Mouse (Mus musculus): ENCODE data around the gene Zfp536. TPM values are rescaled to one million over a fixed set of nuclear protein-coding genes. Genes with fewer than 3 reads are reported as not detected.

Gene Zfp536
- polyA plus RNA-seq, 1 experiment from 2014 or later, result 3.3 TPM

GRCm38 (mm10) chr7:37580554-37580953 is 192.9 kb downstream of the Zfp536 start:
- ATAC-seq, result no peak
- no peak for TF ChIP-seq CTCF (IDR thresholded peaks at IDR 0.05; ENCODE audit: low read depth)
- Histone ChIP-seq H3K27me3 (replicated peaks; ENCODE audit: control insufficient read depth, insufficient read depth, low read length) (no peaks in the 10 kb centered on the region), H3K4me1 (replicated peaks; ENCODE audit: control insufficient read depth, insufficient read depth, low read length) (no peaks in the 10 kb centered on the region), H3K36me3 (ENCODE audit: control insufficient read depth, insufficient read depth) (no peaks in the 10 kb centered on the region), H3K9ac (ENCODE audit: low read depth, low read length) (no peak overlapping the region), H3K9me3 (ENCODE audit: control insufficient read depth) (no peaks in the 10 kb centered on the region), H3K27ac (ENCODE audit: low read depth, low read length) (no peak overlapping the region), H3K4me3 (ENCODE audit: low read depth, low read length) (no peak overlapping the region), H3K4me2 (replicated peaks; ENCODE audit: low read depth) (no peak overlapping the region)
- WGBS, result 42% methylated on average over 5 of the region's 5 CpGs

GRCm38 (mm10) chr7:37572021-37572420 is 201.4 kb downstream of the Zfp536 start:
- Histone ChIP-seq H3K27ac (ENCODE audit: low read depth, low read length) (no peak overlapping the region), H3K36me3 (ENCODE audit: control insufficient read depth, insufficient read depth) (no peaks in the 10 kb centered on the region), H3K27me3 (replicated peaks; ENCODE audit: control insufficient read depth, insufficient read depth, low read length) (no peaks in the 10 kb centered on the region), H3K9me3 (ENCODE audit: control insufficient read depth) (no peaks in the 10 kb centered on the region), H3K4me1 (replicated peaks; ENCODE audit: control insufficient read depth, insufficient read depth, low read length) (no peaks in the 10 kb centered on the region), H3K9ac (ENCODE audit: low read depth, low read length) (no peak overlapping the region), H3K4me2 (replicated peaks; ENCODE audit: low read depth) (no peak overlapping the region), H3K4me3 (ENCODE audit: low read depth, low read length) (no peak overlapping the region)
- no peak for ATAC-seq
- 86% methylated on average over 7 of the region's 7 CpGs for WGBS
- no peak for TF ChIP-seq CTCF (IDR thresholded peaks at IDR 0.05; ENCODE audit: low read depth)

DNA sequence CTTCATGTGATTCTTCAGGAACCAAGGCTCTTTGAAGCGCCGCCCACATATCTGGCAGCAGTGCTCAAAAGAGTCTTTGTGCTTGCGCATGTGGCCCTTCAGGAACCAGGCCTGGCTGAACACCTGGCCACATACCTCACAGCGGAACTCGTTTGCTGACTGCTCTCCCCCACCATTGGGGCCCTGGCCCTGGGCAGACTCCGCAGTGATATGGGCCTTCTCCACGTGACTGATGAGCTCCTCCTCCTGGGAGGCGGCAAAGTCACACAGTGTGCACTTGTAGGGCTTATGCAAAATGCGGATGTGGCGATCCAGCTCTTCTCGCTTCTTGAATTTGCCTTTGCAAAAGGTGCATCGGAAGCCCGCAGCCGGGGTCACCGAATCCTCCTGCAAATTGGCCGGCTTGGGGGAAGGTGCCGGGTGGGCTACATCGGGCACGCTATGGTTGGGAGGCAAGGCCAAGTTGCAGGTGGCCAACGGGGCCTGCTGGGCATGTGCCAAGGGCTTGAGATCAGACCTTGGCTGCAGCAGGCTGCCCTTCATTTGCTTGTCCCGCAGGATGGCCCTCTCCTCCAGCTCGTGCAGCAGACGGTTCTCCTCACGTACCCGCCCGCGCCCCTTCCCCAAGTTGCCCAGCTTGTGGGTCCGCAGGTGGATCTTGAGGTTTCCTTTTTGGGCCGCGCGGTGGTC is 204.5 kb downstream of the Zfp536 start:
- H3K4me1 ChIP-seq (replicated peaks; ENCODE audit: control insufficient read depth, insufficient read depth, low read length), result no peaks in the 10 kb centered on the region
- ATAC-seq, result no peak
- no peaks in the 10 kb centered on the region for H3K9me3 ChIP-seq (ENCODE audit: control insufficient read depth)
- no peaks in the 10 kb centered on the region for H3K36me3 ChIP-seq (ENCODE audit: control insufficient read depth, insufficient read depth)
- no peak overlapping the region for H3K27ac ChIP-seq (ENCODE audit: low read depth, low read length)
- WGBS, result 75% methylated on average over 31 of the region's 31 CpGs
- H3K4me3 ChIP-seq (ENCODE audit: low read depth, low read length), result no peak overlapping the region
- no peak overlapping the region for H3K9ac ChIP-seq (ENCODE audit: low read depth, low read length)
- no peak for TF ChIP-seq CTCF (IDR thresholded peaks at IDR 0.05; ENCODE audit: low read depth)
- H3K4me2 ChIP-seq (replicated peaks; ENCODE audit: low read depth), result no peak overlapping the region
- no peaks in the 10 kb centered on the region for H3K27me3 ChIP-seq (replicated peaks; ENCODE audit: control insufficient read depth, insufficient read depth, low read length)

DNA sequence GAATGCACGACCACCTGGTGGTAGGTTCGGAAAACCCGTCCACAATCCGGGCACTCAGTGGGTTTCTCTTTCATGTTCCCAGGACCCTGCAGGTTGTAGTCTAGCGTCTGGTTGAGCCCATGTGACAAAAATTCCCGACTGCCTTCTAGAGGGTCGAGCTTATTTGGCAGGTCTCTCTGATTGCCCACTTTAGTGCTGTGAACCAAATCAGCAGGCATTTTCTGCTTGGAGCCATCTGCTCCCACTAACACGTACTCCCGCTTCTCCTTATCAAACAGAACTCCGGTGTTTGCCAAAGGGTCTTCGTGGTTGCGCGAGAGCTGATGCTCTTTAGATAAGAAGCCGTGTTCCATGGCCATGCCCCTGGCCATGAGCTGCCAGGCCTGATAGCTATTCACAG is 205.4 kb downstream of the Zfp536 start:
- TF ChIP-seq CTCF (IDR thresholded peaks at IDR 0.05; ENCODE audit: low read depth), result no peak
- WGBS, result 74% methylated on average over 14 of the region's 14 CpGs
- Histone ChIP-seq H3K36me3 (ENCODE audit: control insufficient read depth, insufficient read depth) (no peaks in the 10 kb centered on the region), H3K9me3 (ENCODE audit: control insufficient read depth) (no peaks in the 10 kb centered on the region), H3K4me2 (replicated peaks; ENCODE audit: low read depth) (no peak overlapping the region), H3K27ac (ENCODE audit: low read depth, low read length) (no peak overlapping the region), H3K4me3 (ENCODE audit: low read depth, low read length) (no peak overlapping the region), H3K27me3 (replicated peaks; ENCODE audit: control insufficient read depth, insufficient read depth, low read length) (no peaks in the 10 kb centered on the region), H3K4me1 (replicated peaks; ENCODE audit: control insufficient read depth, insufficient read depth, low read length) (no peaks in the 10 kb centered on the region), H3K9ac (ENCODE audit: low read depth, low read length) (no peak overlapping the region)
- ATAC-seq, result no peak

GRCm38 (mm10) chr7:37566019-37566418 is 207.4 kb downstream of the Zfp536 start:
- no peak overlapping the region for H3K4me3 ChIP-seq (ENCODE audit: low read depth, low read length)
- no peak overlapping the region for H3K27ac ChIP-seq (ENCODE audit: low read depth, low read length)
- 15% methylated on average over 9 of the region's 9 CpGs for WGBS
- ATAC-seq, result no peak
- H3K9ac ChIP-seq (ENCODE audit: low read depth, low read length), result no peak overlapping the region
- H3K4me1 ChIP-seq (replicated peaks; ENCODE audit: control insufficient read depth, insufficient read depth, low read length), result no peaks in the 10 kb centered on the region
- no peaks in the 10 kb centered on the region for H3K9me3 ChIP-seq (ENCODE audit: control insufficient read depth)
- H3K4me2 ChIP-seq (replicated peaks; ENCODE audit: low read depth), result no peak overlapping the region
- H3K36me3 ChIP-seq (ENCODE audit: control insufficient read depth, insufficient read depth), result no peaks in the 10 kb centered on the region
- H3K27me3 ChIP-seq (replicated peaks; ENCODE audit: control insufficient read depth, insufficient read depth, low read length), result no peaks in the 10 kb centered on the region
- TF ChIP-seq CTCF (IDR thresholded peaks at IDR 0.05; ENCODE audit: low read depth), result no peak

DNA sequence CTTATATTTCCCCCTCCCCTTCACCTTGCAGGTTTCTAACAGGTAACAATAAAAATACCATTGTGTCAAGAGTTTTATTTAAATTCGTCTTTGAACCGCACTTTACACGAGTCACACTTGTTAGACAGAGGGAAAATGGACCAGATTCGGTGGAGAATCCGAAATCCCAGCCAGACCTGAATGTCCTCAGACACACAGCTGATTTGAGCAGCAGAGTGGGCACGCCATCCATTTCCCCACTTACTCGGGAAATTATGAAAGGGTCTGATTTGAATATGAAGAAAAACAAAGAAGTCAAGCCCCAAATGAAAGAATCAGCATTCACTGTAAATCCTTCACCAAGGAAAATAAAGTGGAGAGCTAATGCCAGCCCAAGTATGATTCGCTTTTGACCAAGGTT is 208.1 kb downstream of the Zfp536 start:
- WGBS, result 74% methylated on average over 8 of the region's 8 CpGs
- ATAC-seq, result no peak
- Histone ChIP-seq H3K36me3 (ENCODE audit: control insufficient read depth, insufficient read depth) (no peaks in the 10 kb centered on the region), H3K4me3 (ENCODE audit: low read depth, low read length) (no peak overlapping the region), H3K9me3 (ENCODE audit: control insufficient read depth) (no peaks in the 10 kb centered on the region), H3K9ac (ENCODE audit: low read depth, low read length) (no peak overlapping the region), H3K4me2 (replicated peaks; ENCODE audit: low read depth) (no peak overlapping the region), H3K4me1 (replicated peaks; ENCODE audit: control insufficient read depth, insufficient read depth, low read length) (no peaks in the 10 kb centered on the region), H3K27me3 (replicated peaks; ENCODE audit: control insufficient read depth, insufficient read depth, low read length) (no peaks in the 10 kb centered on the region), H3K27ac (ENCODE audit: low read depth, low read length) (no peak overlapping the region)
- TF ChIP-seq CTCF (IDR thresholded peaks at IDR 0.05; ENCODE audit: low read depth), result no peak

GRCm38 (mm10) chr7:37564644-37565043 is 208.8 kb downstream of the Zfp536 start:
- H3K9ac ChIP-seq (ENCODE audit: low read depth, low read length), result no peak overlapping the region
- no peak for TF ChIP-seq CTCF (IDR thresholded peaks at IDR 0.05; ENCODE audit: low read depth)
- no peak overlapping the region for H3K4me2 ChIP-seq (replicated peaks; ENCODE audit: low read depth)
- 48% methylated on average over 10 of the region's 10 CpGs for WGBS
- H3K9me3 ChIP-seq (ENCODE audit: control insufficient read depth), result no peaks in the 10 kb centered on the region
- ATAC-seq, result no peak
- no peak overlapping the region for H3K27ac ChIP-seq (ENCODE audit: low read depth, low read length)
- no peaks in the 10 kb centered on the region for H3K4me1 ChIP-seq (replicated peaks; ENCODE audit: control insufficient read depth, insufficient read depth, low read length)
- no peaks in the 10 kb centered on the region for H3K27me3 ChIP-seq (replicated peaks; ENCODE audit: control insufficient read depth, insufficient read depth, low read length)
- H3K4me3 ChIP-seq (ENCODE audit: low read depth, low read length), result no peak overlapping the region
- no peaks in the 10 kb centered on the region for H3K36me3 ChIP-seq (ENCODE audit: control insufficient read depth, insufficient read depth)
